Mouse (Mus musculus) C2C12 (cell line): ENCODE measurements around the gene Pglyrp1.

Source experiments
- CTCF ChIP-seq: IDR thresholded peaks from one replicate; pipeline ENCODE4 v1.5.1; 2011; ENCODE audit not compliant: control insufficient read depth, insufficient read depth, insufficient read length
- USF1 ChIP-seq: IDR thresholded peaks from one replicate; pipeline ENCODE4 v1.6.1; 2011; ENCODE audit warnings: low read depth, mild to moderate bottlenecking, control low read depth, moderate library complexity

DNA sequence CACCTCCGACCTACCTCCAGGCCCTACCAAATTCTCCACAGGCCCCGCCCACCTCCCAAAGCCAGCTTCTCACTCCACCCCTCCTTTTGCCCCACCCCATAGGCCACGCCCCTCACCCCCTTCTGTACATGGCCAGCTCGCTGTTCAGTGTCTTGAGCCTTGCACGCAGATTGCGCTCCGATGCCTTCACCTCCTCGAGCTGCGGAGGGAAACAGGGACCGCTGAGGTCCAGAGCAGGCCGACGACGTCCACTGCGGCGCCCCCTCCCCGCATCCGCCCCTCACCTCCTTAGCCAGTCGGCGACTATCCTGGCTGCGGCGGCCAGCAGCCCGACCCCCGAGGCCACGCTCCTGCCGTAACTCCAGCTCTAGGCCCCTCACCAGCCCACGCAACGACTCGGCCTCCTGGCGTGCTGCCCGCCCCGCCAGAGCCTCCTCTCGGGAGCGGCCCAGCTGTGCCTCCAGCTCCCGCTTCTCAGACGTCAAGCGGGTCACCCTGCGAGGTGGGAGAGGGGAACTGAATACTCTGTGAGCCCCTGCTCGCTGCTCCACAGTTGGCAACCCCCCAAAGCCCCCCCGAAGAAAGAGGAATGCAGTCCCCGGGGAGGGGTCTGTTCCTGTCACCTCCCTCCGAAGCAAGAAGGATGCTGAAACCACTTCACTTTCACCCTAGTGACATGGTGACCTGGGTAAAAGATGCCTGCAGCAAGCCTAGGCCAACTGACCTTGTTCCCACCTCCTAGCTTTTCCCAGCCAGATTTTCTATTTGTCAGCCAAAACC is 22.7 kb downstream of the Pglyrp1 start:
- no peak for TF ChIP-seq CTCF
- TF ChIP-seq USF1: no peak
